Mouse (Mus musculus) thymus, postnatal 0 days (tissue): ENCODE results near the gene Man2b2. TPM values are rescaled to one million over a fixed set of nuclear protein-coding genes. Genes with fewer than 3 reads are reported as not detected.

Experiments
- DNase-seq: peaks from one replicate; pipeline ENCODE4 v3.0.0-alpha.2; 2015; ENCODE audit warnings: low spot score
- polyA plus RNA-seq: library from polyadenylated mRNA; unstranded; fragments of >200 nt; fragmentation: Nextera tagmentation; extraction: Ambion mirVana; gene quantifications from 2 replicates; pipeline ENCODE4 v1.2.1, GENCODE M21; 2015

Man2b2 gene
- polyA plus RNA-seq, 1 experiment from 2014 or later = 15.6 TPM

GRCm38 (mm10) chr5:36772586-36772985 lies 57.9 kb downstream of the Man2b2 start:
- no peak for DNase-seq

GRCm38 (mm10) chr5:36769603-36770002 lies 60.9 kb downstream of the Man2b2 start:
- no peak for DNase-seq

GRCm38 (mm10) chr5:36766958-36767703 lies 63.3 kb downstream of the Man2b2 start:
- no peak for DNase-seq

- no peak for DNase-seq
These were observed 70.6 kb downstream of the Man2b2 start for GRCm38 (mm10) chr5:36759848-36760247.

- DNase-seq = peak; percentile 39
These were observed 73.4 kb downstream of the Man2b2 start for GRCm38 (mm10) chr5:36757033-36757432.

Other genes with a start within 250 kb of the Man2b2 start
- gene Tbc1d14, start 237.4 kb downstream of the Man2b2 start, polyA plus RNA-seq = 22.4 and 22.6 TPM in 2 replicates
- 20.9 and 27.1 TPM in 2 replicates for gene D5Ertd579e, start 134.6 kb downstream of the Man2b2 start, polyA plus RNA-seq
- 37.3 and 42.2 TPM in 2 replicates for gene Bloc1s4, start 82.0 kb downstream of the Man2b2 start, polyA plus RNA-seq
- 322 and 329 TPM in 2 replicates for gene Mrfap1, start 33.9 kb downstream of the Man2b2 start, polyA plus RNA-seq
- 0.04 TPM in 1 of 2 replicates, not detected in the other for gene Ppp2r2c, start 37.9 kb upstream of the Man2b2 start, polyA plus RNA-seq
- 2.2 and 2.3 TPM in 2 replicates for gene Wfs1, start 158.6 kb upstream of the Man2b2 start, polyA plus RNA-seq